Mouse (Mus musculus): ENCODE measurements around the gene Crtap. TPM values are rescaled to one million over a fixed set of nuclear protein-coding genes. Genes with fewer than 3 reads are reported as not detected.

The Crtap gene
- total and polyA plus RNA-seq, 3 experiments, result 28.5 to 67.7 (median 31.2) TPM

DNA sequence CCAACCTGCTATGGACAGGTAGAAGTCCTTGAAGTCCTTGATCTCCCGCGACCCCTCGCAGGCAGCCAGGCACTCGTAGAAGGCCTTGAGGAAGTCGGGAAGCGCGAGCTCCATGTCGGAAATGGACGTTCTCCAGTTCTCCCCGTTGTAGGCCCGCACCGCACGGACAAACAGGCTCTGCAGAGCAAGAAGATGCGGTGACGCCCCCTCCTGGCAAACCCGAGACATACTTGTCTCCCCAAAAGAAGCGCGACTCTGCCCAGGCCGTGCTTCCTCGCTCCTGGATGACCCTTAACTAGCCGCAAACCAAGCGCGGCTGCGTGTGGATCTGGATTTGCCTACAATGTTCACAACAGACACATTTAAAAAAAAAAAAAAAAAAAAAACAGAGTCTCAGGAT is 5.8 kb downstream of the Crtap start:
- H3K4me1 ChIP-seq (ENCODE audit: control insufficient read depth, insufficient read depth, low read length), result peaks cover 3% of the 10 kb centered on the region; the same call in 1 of the 2 replicates
- H3K4me3 ChIP-seq, result no peak overlapping the region
- TF ChIP-seq EP300 (IDR thresholded peaks at IDR 0.05; ENCODE audit: insufficient read depth, low read depth, low read length), result no peak
- no peak for TF ChIP-seq POLR2A (IDR thresholded peaks at IDR 0.05; ENCODE audit: insufficient read depth, low read depth, low read length)
- no peak for TF ChIP-seq CTCF (IDR thresholded peaks at IDR 0.05)
- H3K9ac ChIP-seq (ENCODE audit: low read depth, low read length), result no peak overlapping the region
- no peaks in the 10 kb centered on the region for H3K79me2 ChIP-seq (replicated peaks; ENCODE audit: control insufficient read depth, insufficient read depth, low read length)
- no peaks in the 10 kb centered on the region for H3K27me3 ChIP-seq (ENCODE audit: control insufficient read depth, insufficient read depth, low read length)
- no peak for DNase-seq
- 91% methylated on average over 24 of the region's 24 CpGs for WGBS
- H3K36me3 ChIP-seq (ENCODE audit: control insufficient read depth, insufficient read depth, low read length), result no peaks in the 10 kb centered on the region
- intact Hi-C loops (cut with DNase I), result loop anchor here (10.0 kb wide), 1 partner anchor 400 kb away; no protein-coding TSS in a partner anchor
- H3K27ac ChIP-seq, result no peak overlapping the region

DNA sequence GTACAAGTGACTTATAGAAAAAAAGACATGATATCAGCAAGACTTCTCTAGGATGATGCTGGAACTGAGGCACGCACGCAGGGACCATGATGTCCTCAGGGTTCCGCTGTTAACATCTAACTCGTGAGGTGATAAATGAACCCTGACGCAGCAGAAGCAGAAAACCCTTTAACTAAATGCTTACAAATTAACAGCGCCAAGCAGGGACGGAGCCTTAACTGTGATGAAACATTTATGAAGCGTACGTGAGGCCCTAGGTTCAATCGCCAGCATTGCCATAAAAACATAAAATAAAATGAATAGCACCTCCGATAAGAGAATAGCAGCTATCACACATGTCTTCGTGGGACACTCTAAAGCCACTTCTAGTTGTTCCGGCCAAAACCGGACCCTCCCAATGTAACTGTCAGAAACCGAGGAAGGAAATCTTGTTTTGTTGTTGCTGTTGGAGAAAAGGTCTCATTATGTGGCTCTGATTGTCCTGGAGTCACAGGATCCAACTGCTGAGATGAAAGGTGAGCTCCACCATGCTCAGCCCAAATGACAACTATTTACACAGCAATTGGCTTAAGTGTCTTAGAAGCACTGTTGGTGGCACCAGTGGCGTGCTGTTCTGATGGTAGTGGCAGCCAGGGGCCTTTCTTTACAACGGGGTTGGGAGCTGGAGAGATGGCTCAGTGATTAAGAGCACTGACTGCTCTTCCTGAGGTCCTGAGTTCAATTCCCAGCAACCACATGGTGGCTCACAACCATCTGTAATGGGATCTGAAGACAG is 7.4 kb downstream of the Crtap start:
- no peaks in the 10 kb centered on the region for H3K79me2 ChIP-seq (replicated peaks; ENCODE audit: control insufficient read depth, insufficient read depth, low read length)
- no peak for TF ChIP-seq EP300 (IDR thresholded peaks at IDR 0.05; ENCODE audit: insufficient read depth, low read depth, low read length)
- TF ChIP-seq POLR2A (IDR thresholded peaks at IDR 0.05; ENCODE audit: insufficient read depth, low read depth, low read length), result no peak
- no peak overlapping the region for H3K4me3 ChIP-seq
- H3K27ac ChIP-seq, result no peak overlapping the region
- no peaks in the 10 kb centered on the region for H3K27me3 ChIP-seq (ENCODE audit: control insufficient read depth, insufficient read depth, low read length)
- WGBS, result 91% methylated on average over 17 of the region's 17 CpGs
- no peaks in the 10 kb centered on the region for H3K4me1 ChIP-seq (ENCODE audit: control insufficient read depth, insufficient read depth, low read length)
- H3K36me3 ChIP-seq (ENCODE audit: control insufficient read depth, insufficient read depth, low read length), result no peaks in the 10 kb centered on the region
- intact Hi-C loops (cut with DNase I), result loop anchor here (10.0 kb wide), 1 partner anchor 398 kb away; no protein-coding TSS in a partner anchor
- H3K9ac ChIP-seq (ENCODE audit: low read depth, low read length), result no peak overlapping the region
- no peak for DNase-seq

DNA sequence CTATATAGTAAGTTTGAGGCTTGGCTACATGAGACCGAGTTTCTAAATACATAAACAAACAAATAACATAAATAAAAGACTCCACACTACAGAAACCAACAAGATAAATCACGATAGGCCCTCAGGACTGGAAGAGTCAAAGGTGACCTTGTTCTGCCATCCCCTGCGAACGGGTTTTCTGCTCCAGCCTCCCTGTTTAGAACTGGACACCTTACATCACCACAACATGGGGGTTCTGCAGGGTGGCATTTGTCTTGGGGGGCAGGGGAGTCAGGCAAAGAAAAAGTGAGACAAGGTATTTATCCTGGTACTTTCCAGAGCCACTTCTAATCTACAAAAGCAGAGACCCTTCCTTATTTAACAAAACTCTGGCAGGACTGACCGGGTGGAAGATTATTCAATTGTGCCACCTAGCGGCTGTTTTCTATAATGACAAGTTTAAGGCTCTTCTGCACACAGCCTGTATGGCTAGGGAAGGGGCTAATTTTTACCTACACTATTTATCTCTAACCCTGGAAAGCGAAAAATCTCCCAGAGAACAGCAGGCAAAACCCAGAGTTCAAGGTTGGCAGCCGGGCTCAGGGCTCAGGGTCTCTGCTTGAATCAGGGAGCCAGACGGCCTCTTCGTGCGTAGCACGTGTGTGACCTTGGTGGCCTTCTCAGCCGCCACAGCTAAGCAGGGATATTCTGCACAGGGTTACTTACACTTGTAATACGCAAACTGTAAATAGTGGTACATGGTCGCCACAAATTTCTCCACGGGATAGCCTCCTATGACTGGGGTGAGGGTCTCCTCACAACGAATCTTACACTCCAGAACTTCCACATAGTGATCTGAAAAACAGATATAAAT is 9.4 kb downstream of the Crtap start:
- 62% methylated on average over 17 of the region's 17 CpGs for WGBS
- no peak for DNase-seq
- intact Hi-C loops (cut with DNase I), result loop anchor here (2.0 to 10.0 kb wide), 2 partner anchors 62 to 396 kb away; no protein-coding TSS in a partner anchor
- H3K27ac ChIP-seq, result no peak overlapping the region
- no peak overlapping the region for H3K4me3 ChIP-seq
- TF ChIP-seq EP300 (IDR thresholded peaks at IDR 0.05; ENCODE audit: insufficient read depth, low read depth, low read length), result no peak
- TF ChIP-seq CTCF (IDR thresholded peaks at IDR 0.05), result peak; percentile 91
- TF ChIP-seq POLR2A (IDR thresholded peaks at IDR 0.05; ENCODE audit: insufficient read depth, low read depth, low read length), result no peak
- H3K36me3 ChIP-seq (ENCODE audit: control insufficient read depth, insufficient read depth, low read length), result no peaks in the 10 kb centered on the region
- no peaks in the 10 kb centered on the region for H3K4me1 ChIP-seq (ENCODE audit: control insufficient read depth, insufficient read depth, low read length)
- no peak overlapping the region for H3K9ac ChIP-seq (ENCODE audit: low read depth, low read length)
- H3K79me2 ChIP-seq (replicated peaks; ENCODE audit: control insufficient read depth, insufficient read depth, low read length), result no peaks in the 10 kb centered on the region
- H3K27me3 ChIP-seq (ENCODE audit: control insufficient read depth, insufficient read depth, low read length), result no peaks in the 10 kb centered on the region

DNA sequence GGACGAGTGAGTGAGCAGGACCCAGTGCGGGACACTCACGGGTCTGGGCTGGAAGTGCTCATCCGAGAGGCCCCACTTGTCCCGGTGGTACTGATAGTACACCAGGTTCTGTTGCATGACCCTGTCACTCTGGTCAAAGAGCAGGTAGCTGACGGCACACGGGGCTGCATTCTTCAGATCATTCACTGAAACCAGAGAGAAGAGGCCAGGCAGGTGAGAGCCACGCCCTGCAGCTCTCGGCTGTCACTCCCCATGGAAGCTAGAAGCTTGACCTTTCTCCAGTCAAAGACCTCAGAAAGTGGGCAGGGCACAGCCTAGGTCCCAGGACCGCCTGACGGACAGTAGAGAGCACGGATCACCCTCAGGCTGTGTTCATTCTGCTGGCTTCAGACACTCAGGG is 10.6 kb downstream of the Crtap start:
- intact Hi-C loops (cut with DNase I), result loop anchor here (2.0 to 10.0 kb wide), 2 partner anchors 61 to 395 kb away; no protein-coding TSS in a partner anchor
- Histone ChIP-seq H3K79me2 (replicated peaks; ENCODE audit: control insufficient read depth, insufficient read depth, low read length) (no peaks in the 10 kb centered on the region), H3K27me3 (ENCODE audit: control insufficient read depth, insufficient read depth, low read length) (no peaks in the 10 kb centered on the region), H3K27ac (no peak overlapping the region), H3K4me1 (ENCODE audit: control insufficient read depth, insufficient read depth, low read length) (no peaks in the 10 kb centered on the region), H3K4me3 (no peak overlapping the region), H3K9ac (ENCODE audit: low read depth, low read length) (no peak overlapping the region), H3K36me3 (ENCODE audit: control insufficient read depth, insufficient read depth, low read length) (no peaks in the 10 kb centered on the region)
- no peak for DNase-seq
- 92% methylated on average over 12 of the region's 12 CpGs for WGBS
- TF ChIP-seq POLR2A (IDR thresholded peaks at IDR 0.05; ENCODE audit: insufficient read depth, low read depth, low read length) (no peak), CTCF (IDR thresholded peaks at IDR 0.05) (no peak), EP300 (IDR thresholded peaks at IDR 0.05; ENCODE audit: insufficient read depth, low read depth, low read length) (no peak)

DNA sequence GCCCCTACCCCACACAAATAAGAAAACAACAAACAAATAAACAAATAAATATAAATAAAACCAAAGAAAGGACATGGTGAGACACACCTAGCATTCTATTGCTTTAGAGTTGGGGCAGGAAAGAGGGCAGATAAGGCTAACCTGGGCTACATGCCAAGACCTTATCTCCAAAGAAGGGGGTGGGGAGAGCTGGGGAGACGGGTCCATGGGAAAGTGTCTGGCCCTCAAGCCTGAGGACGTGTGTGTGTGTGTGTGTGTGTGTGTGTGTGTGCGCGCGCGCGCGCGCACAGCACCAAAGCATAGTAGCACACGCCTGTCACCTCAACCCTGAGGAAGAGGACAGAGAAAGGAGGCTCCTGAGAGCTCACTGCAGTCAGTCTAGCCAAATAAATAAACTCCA is 13.3 kb downstream of the Crtap start:
- H3K36me3 ChIP-seq (ENCODE audit: control insufficient read depth, insufficient read depth, low read length), result no peaks in the 10 kb centered on the region
- no peaks in the 10 kb centered on the region for H3K27me3 ChIP-seq (ENCODE audit: control insufficient read depth, insufficient read depth, low read length)
- intact Hi-C loops (cut with DNase I), result no loop called here
- TF ChIP-seq POLR2A (IDR thresholded peaks at IDR 0.05; ENCODE audit: insufficient read depth, low read depth, low read length) (no peak), EP300 (IDR thresholded peaks at IDR 0.05; ENCODE audit: insufficient read depth, low read depth, low read length) (0 out of 2 replicates have a peak, but pooled peaks have one; percentile 50)
- H3K9ac ChIP-seq (ENCODE audit: low read depth, low read length), result no peak overlapping the region
- WGBS, result 48% methylated on average over 10 of the region's 10 CpGs
- H3K4me1 ChIP-seq (ENCODE audit: control insufficient read depth, insufficient read depth, low read length), result no peaks in the 10 kb centered on the region
- H3K4me3 ChIP-seq, result no peak overlapping the region
- no peaks in the 10 kb centered on the region for H3K79me2 ChIP-seq (replicated peaks; ENCODE audit: control insufficient read depth, insufficient read depth, low read length)
- DNase-seq, result peak in 1 of 2 experiments; percentile 20
- H3K27ac ChIP-seq, result no peak overlapping the region
